8 mouse cellular contexts compared by ENCODE assay signal in genomic region chr8:11010913-11011605, GRCm38 (mm10). TPM values are rescaled to one million over a fixed set of nuclear protein-coding genes. Genes with fewer than 3 reads are reported as not detected.
DNase-seq lines count a peak whose midpoint lies in the region; ATAC-seq lines count a peak whose summit lies in the region.

No protein-coding gene starts in this region.

- WGBS in heart, embryonic 14.5 days, result 3% methylated on average over 11 of the region's 11 CpGs
- 11% methylated on average over 11 of the region's 11 CpGs for WGBS in limb, embryonic 10.5 days

- peak; percentile 31 for DNase-seq in embryo, embryonic 10 days (ENCODE audit: low spot score)
- DNase-seq in embryo, embryonic 10.5 days (ENCODE audit: low spot score), result no peak
- DNase-seq in adipocyte (ENCODE audit: low spot score), result peak; percentile 67
- DNase-seq in limb, embryonic 10.5 days (ENCODE audit: low spot score), result no peak
- peak; percentile 60 for DNase-seq in testis, postnatal 10 days (ENCODE audit: low spot score)
- no peak for DNase-seq in spleen, postnatal 36 days (ENCODE audit: low spot score in 2 of 2)
- DNase-seq in thymus, postnatal 25 days, result no peak

- peak overlapping the region; percentile 93 for H3K4me2 ChIP-seq in heart, embryonic 14.5 days (ENCODE audit: low read length)

- ATAC-seq in heart, embryonic 14.5 days (ENCODE audit: insufficient number of reproducible peaks, insufficient read depth, low FRiP score, low read depth), result no peak

- H3K27me3 ChIP-seq in heart, embryonic 14.5 days (ENCODE audit: control insufficient read depth, insufficient read depth, low read length), result 0 out of 2 replicates have a peak, but pooled peaks cover 1% of the 10 kb centered on the region
- peaks cover 7% of the 10 kb centered on the region for H3K27me3 ChIP-seq in limb, embryonic 10.5 days (ENCODE audit: low read depth, poor library complexity, severe bottlenecking)

- H3K9ac ChIP-seq in heart, embryonic 14.5 days (ENCODE audit: low read length), result peak overlapping the region; percentile 54

- no peaks in the 10 kb centered on the region for H3K9me3 ChIP-seq in heart, embryonic 14.5 days (ENCODE audit: control insufficient read depth, low read length)
- H3K9me3 ChIP-seq in limb, embryonic 10.5 days (replicated peaks), result no peaks in the 10 kb centered on the region

- peaks cover 2% of the 10 kb centered on the region; the same call in 1 of the 2 replicates for H3K36me3 ChIP-seq in heart, embryonic 14.5 days (ENCODE audit: control insufficient read depth, insufficient read depth, low read length)
- H3K36me3 ChIP-seq in limb, embryonic 10.5 days, result peaks cover 9% of the 10 kb centered on the region

- H3K4me1 ChIP-seq in heart, embryonic 14.5 days (ENCODE audit: control insufficient read depth in 2 of 2, insufficient read depth in 2 of 2, low read length in 2 of 2), result peaks cover 14 to 31% of the 10 kb centered on the region in 2 experiments
- peaks cover 42% of the 10 kb centered on the region for H3K4me1 ChIP-seq in limb, embryonic 10.5 days

- peak overlapping the region; percentile 83 to 100 for H3K27ac ChIP-seq in heart, embryonic 14.5 days (replicated peaks in 1 of 2; ENCODE audit: control insufficient read depth in 1 of 2, insufficient read depth in 1 of 2, low read depth in 2 of 2, low read length in 2 of 2)
- H3K27ac ChIP-seq in limb, embryonic 10.5 days, result 0 out of 2 replicates have a peak overlapping the region, but pooled peaks have one; percentile 26

- H3K4me3 ChIP-seq in heart, embryonic 14.5 days (ENCODE audit: control insufficient read depth in 1 of 2, insufficient read depth in 1 of 2, low read depth in 1 of 2, low read length in 2 of 2), result no peak overlapping the region
- H3K4me3 ChIP-seq in limb, embryonic 10.5 days, result no peak overlapping the region

RNA-seq across cellular contexts. Expression of gene Irs2, which starts 2.8 kb away (rescaled TPM):
- 4.1 and 4.5 TPM in 2 replicates for polyA plus RNA-seq in heart, embryonic 14.5 days (2014; fragmentation: Nextera tagmentation; extraction: Ambion mirVana)
- polyA plus RNA-seq in limb, embryonic 10.5 days (2016; fragmentation: Nextera tagmentation; extraction: Ambion mirVana), result 5.8 and 9.7 TPM in 2 replicates

Comparison
In these comparisons a context has a peak if more than half of its experiments do, and no peak if none do; other contexts are left out.
1. DNase-seq: peak in embryo, embryonic 10 days (single experiment), adipocyte (single experiment) and testis, postnatal 10 days (single experiment); none in embryo, embryonic 10.5 days (single experiment), limb, embryonic 10.5 days (single experiment), spleen, postnatal 36 days (0 of 2) and thymus, postnatal 25 days (single experiment).